Mouse (Mus musculus) thymus, adult 2 months (tissue): ENCODE results near the gene Yif1b.

ENCODE experiments used
- CTCF ChIP-seq: fragments of 200-500 bp; IDR thresholded peaks from 2 replicates; pipeline ENCODE4 v1.5.1; 2012; ENCODE audit warnings: mild to moderate bottlenecking, control low read depth, low read length, moderate library complexity, borderline replicate concordance; ENCODE audit not compliant: control insufficient read depth, poor library complexity, insufficient read depth; ENCODE audit errors: extremely low read depth
- POLR2A ChIP-seq: fragments of 200-500 bp; IDR thresholded peaks from 2 replicates; pipeline ENCODE4 v1.6.1; 2012; ENCODE audit warnings: mild to moderate bottlenecking, low read length, control low read depth, moderate library complexity; ENCODE audit not compliant: control insufficient read depth, poor library complexity, insufficient read depth; ENCODE audit errors: extremely low read depth

DNA sequence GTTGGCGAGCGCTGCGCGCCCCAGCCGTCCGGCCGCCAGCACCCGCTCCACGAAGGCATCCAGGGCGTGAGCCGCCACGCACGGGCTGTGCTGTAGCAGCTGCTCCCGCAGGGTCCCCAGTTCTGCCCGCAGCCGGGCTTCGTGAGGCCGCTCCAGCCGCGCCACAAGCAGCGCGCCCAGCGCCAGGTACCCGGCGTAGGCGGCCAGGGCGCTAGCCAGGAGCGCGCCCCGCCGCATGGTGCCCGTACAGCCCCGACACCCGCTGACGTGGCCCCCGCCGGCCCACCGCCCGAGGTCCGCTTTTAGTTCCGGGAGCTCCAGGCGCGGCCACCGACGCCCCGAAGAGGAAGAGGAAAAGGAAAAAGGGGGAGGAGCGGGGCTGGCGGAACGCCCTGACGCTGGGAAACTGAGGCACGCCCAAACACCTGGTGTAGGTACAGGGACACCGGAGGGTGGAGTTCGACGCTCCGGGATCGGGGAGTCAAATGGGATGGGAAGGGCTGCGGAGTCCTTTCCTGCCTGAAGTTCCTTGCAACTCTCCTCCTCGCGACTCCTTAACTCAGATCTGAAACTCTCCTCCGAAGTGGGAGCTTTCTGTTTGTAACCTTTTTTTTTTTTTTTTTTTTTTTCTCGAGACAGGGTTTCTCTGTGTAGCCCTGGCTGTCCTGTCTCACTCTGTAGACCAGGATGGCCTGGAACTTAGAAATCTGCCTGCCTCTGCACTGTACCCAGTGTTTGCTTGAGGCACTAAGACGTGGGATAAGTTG is 5.7 kb upstream of the Yif1b start, which contains the start of gene Kcnk6:
- TF ChIP-seq CTCF (no peak), POLR2A (no peak)
